Mouse (Mus musculus) kidney, adult 2 months (tissue): ENCODE data around the gene Klf4. TPM values are rescaled to one million over a fixed set of nuclear protein-coding genes. Genes with fewer than 3 reads are reported as not detected.

Source experiments
- DNase-seq: peaks from one replicate; pipeline ENCODE4 v3.0.0; 2021
- H3K27ac ChIP-seq: fragments of 200-500 bp; 2 replicates; pipeline ENCODE4 v1.5.1; 2012; ENCODE audit warnings: low read depth, low read length, control low read depth, inconsistent platforms; ENCODE audit not compliant: insufficient read depth
- H3K27me3 ChIP-seq: fragments of 200-500 bp; replicated peaks from 2 replicates; pipeline ENCODE4 v1.6.1; 2012; ENCODE audit warnings: mild to moderate bottlenecking, moderate library complexity, low read length, inconsistent platforms; ENCODE audit not compliant: control insufficient read depth, insufficient read depth
- H3K36me3 ChIP-seq: fragments of 200-500 bp; 2 replicates; pipeline ENCODE4 v1.6.1; 2012; ENCODE audit warnings: mild to moderate bottlenecking, moderate library complexity, low read length, inconsistent platforms; ENCODE audit not compliant: control insufficient read depth, insufficient read depth
- H3K4me1 ChIP-seq: fragments of 200-500 bp; 2 replicates; pipeline ENCODE4 v1.6.1; 2011; ENCODE audit warnings: low read length; ENCODE audit not compliant: control insufficient read depth, insufficient read depth
- H3K4me3 ChIP-seq: fragments of 200-500 bp; 2 replicates; pipeline ENCODE4 v1.5.1; 2011; ENCODE audit warnings: mild to moderate bottlenecking, low read depth, low read length, control low read depth; ENCODE audit not compliant: insufficient read depth
- CTCF ChIP-seq: fragments of 200-500 bp; conservative IDR thresholded peaks from 2 replicates; pipeline ENCODE4 v1.5.1; 2011; ENCODE audit warnings: low read depth, mild to moderate bottlenecking, control low read depth, low read length, moderate library complexity, mixed read lengths; ENCODE audit not compliant: insufficient read depth, insufficient read length
- POLR2A ChIP-seq: fragments of 200-500 bp; IDR thresholded peaks from one replicate; pipeline ENCODE4 v1.6.1; 2011; ENCODE audit warnings: low read depth, low read length, control low read depth
- WGBS: fragments of 180-500 bp; shearing (Covaris S2); methylation state at CpG from one replicate; pipeline ENCODE4 v1.1.7; 2018; 5-methylcytosine and 5-hydroxymethylcytosine counted together
- polyA plus RNA-seq: library from polyadenylated mRNA; depleted of rRNA; stranded (reverse); fragments of >200 nt; gene quantifications from 2 replicates; pipeline ENCODE4 v1.2.3, GENCODE M21; 2012; rRNA removed

The Klf4 gene
- polyA plus RNA-seq, 1 experiment = 8.5 TPM

- Histone ChIP-seq H3K4me3 (no peak overlapping the region), H3K27ac (no peak overlapping the region), H3K36me3 (no peaks in the 10 kb centered on the region), H3K27me3 (no peaks in the 10 kb centered on the region), H3K4me1 (no peaks in the 10 kb centered on the region; the same call in 1 of the 2 replicates)
- WGBS = 80% methylated on average over 7 of the region's 7 CpGs
- TF ChIP-seq CTCF (no peak), POLR2A (no peak)
- no peak for DNase-seq
Measured at GRCm38 (mm10) chr4:55496416-55496815, 35.9 kb downstream of the Klf4 start.

- TF ChIP-seq POLR2A (no peak), CTCF (no peak)
- no peaks in the 10 kb centered on the region for H3K4me1 ChIP-seq
- DNase-seq = no peak
- H3K27me3 ChIP-seq = no peaks in the 10 kb centered on the region
- H3K36me3 ChIP-seq = no peaks in the 10 kb centered on the region
- H3K27ac ChIP-seq = no peak overlapping the region
- no peak overlapping the region for H3K4me3 ChIP-seq
- 58% methylated on average over 3 of the region's 3 CpGs for WGBS
Measured at GRCm38 (mm10) chr4:55493261-55493660, 39.0 kb downstream of the Klf4 start.

GRCm38 (mm10) chr4:55489328-55489727 lies 42.9 kb downstream of the Klf4 start:
- Histone ChIP-seq H3K27ac (no peak overlapping the region), H3K4me1 (no peaks in the 10 kb centered on the region), H3K4me3 (no peak overlapping the region), H3K27me3 (no peaks in the 10 kb centered on the region), H3K36me3 (no peaks in the 10 kb centered on the region)
- 70% methylated on average over 3 of the region's 3 CpGs for WGBS
- no peak for DNase-seq
- TF ChIP-seq CTCF = no peak
- no peak for TF ChIP-seq POLR2A

- H3K4me3 ChIP-seq = no peak overlapping the region
- no peak for DNase-seq
- TF ChIP-seq CTCF (no peak), POLR2A (no peak)
- 69% methylated on average over 6 of the region's 6 CpGs for WGBS
- H3K27me3 ChIP-seq = no peaks in the 10 kb centered on the region
- no peaks in the 10 kb centered on the region for H3K4me1 ChIP-seq
- no peak overlapping the region for H3K27ac ChIP-seq
- H3K36me3 ChIP-seq = no peaks in the 10 kb centered on the region
Measured at GRCm38 (mm10) chr4:55488604-55489003, 43.7 kb downstream of the Klf4 start.

GRCm38 (mm10) chr4:55480322-55480767 lies 51.9 kb downstream of the Klf4 start:
- Histone ChIP-seq H3K4me1 (no peaks in the 10 kb centered on the region), H3K36me3 (no peaks in the 10 kb centered on the region), H3K27me3 (no peaks in the 10 kb centered on the region), H3K27ac (no peak overlapping the region), H3K4me3 (no peak overlapping the region)
- DNase-seq = peak; percentile 55
- WGBS = 21% methylated on average over 25 of the region's 25 CpGs
- TF ChIP-seq CTCF = peak; percentile 77
- TF ChIP-seq POLR2A = no peak

GRCm38 (mm10) chr4:55478333-55478732 lies 53.9 kb downstream of the Klf4 start:
- no peak for DNase-seq
- Histone ChIP-seq H3K4me3 (no peak overlapping the region), H3K27ac (no peak overlapping the region), H3K36me3 (no peaks in the 10 kb centered on the region), H3K27me3 (no peaks in the 10 kb centered on the region), H3K4me1 (no peaks in the 10 kb centered on the region)
- no peak for TF ChIP-seq POLR2A
- 64% methylated on average over 5 of the region's 5 CpGs for WGBS

- Histone ChIP-seq H3K36me3 (no peaks in the 10 kb centered on the region), H3K27me3 (no peaks in the 10 kb centered on the region), H3K4me1 (no peaks in the 10 kb centered on the region), H3K4me3 (no peak overlapping the region), H3K27ac (no peak overlapping the region)
- WGBS = 50% methylated on average over 4 of the region's 4 CpGs
- TF ChIP-seq CTCF = peak; percentile 52
- no peak for TF ChIP-seq POLR2A
- DNase-seq = peak; percentile 48
Measured at GRCm38 (mm10) chr4:55477933-55478332, 54.3 kb downstream of the Klf4 start.

GRCm38 (mm10) chr4:55477210-55477759 lies 55.0 kb downstream of the Klf4 start:
- Histone ChIP-seq H3K4me3 (no peak overlapping the region), H3K27me3 (no peaks in the 10 kb centered on the region), H3K27ac (no peak overlapping the region), H3K4me1 (no peaks in the 10 kb centered on the region), H3K36me3 (no peaks in the 10 kb centered on the region)
- 84% methylated on average over 7 of the region's 7 CpGs for WGBS
- TF ChIP-seq CTCF = no peak
- TF ChIP-seq POLR2A = no peak
- no peak for DNase-seq

Other genes with a start within 250 kb of the Klf4 start
- gene Rad23b, start 182.4 kb downstream of the Klf4 start, polyA plus RNA-seq = 140 and 202 TPM in 2 replicates